Mouse (Mus musculus) MEL (cell line): ENCODE measurements around the gene Med12l. TPM values are rescaled to one million over a fixed set of nuclear protein-coding genes. Genes with fewer than 3 reads are reported as not detected.

ENCODE experiments used
- DNase-seq: peaks from one replicate; pipeline ENCODE4 v3.0.0; 2011; ENCODE audit warnings: low read depth, low spot score
- H3K27ac ChIP-seq: 2 replicates; pipeline ENCODE4 v1.5.1; 2012; ENCODE audit warnings: low read depth, mild to moderate bottlenecking, control low read depth, low read length, moderate library complexity; ENCODE audit not compliant: control insufficient read depth
- H3K27me3 ChIP-seq, 2 experiments: fragments of 150-350 bp in 1 of 2; sonication (generic) in 1 of 2; 2 replicates each; pipeline ENCODE4 v1.6.1; 2012; ENCODE audit warnings: low read length in 2 of 2, mild to moderate bottlenecking in 2 of 2, improper control_type of control experiment in 1 of 2, moderate library complexity in 1 of 2; ENCODE audit not compliant: insufficient read depth in 2 of 2, control insufficient read depth in 1 of 2
- H3K36me3 ChIP-seq, 2 experiments: 2 replicates each; pipeline ENCODE4 v1.6.1; 2012 to 2014; ENCODE audit warnings: low read length in 2 of 2, improper control_type of control experiment in 1 of 2, inconsistent platforms in 1 of 2, mild to moderate bottlenecking in 1 of 2; ENCODE audit not compliant: insufficient read depth in 2 of 2, control insufficient read depth in 1 of 2
- H3K4me1 ChIP-seq, 2 experiments: fragments of 150-350 bp in 1 of 2; sonication (generic) in 1 of 2; 2 replicates each; pipeline ENCODE4 v1.6.1; 2012; ENCODE audit warnings: low read length in 2 of 2, improper control_type of control experiment in 1 of 2, mild to moderate bottlenecking in 1 of 2; ENCODE audit not compliant: insufficient read depth in 2 of 2, control insufficient read depth in 1 of 2
- H3K4me3 ChIP-seq, 2 experiments: fragments of 150-350 bp in 1 of 2; sonication (generic) in 1 of 2; 2 replicates each; pipeline ENCODE4 v1.5.1; 2012; ENCODE audit warnings: low read depth in 2 of 2, low read length in 2 of 2, mild to moderate bottlenecking in 2 of 2, moderate library complexity in 2 of 2, control low read depth in 1 of 2, improper control_type of control experiment in 1 of 2; ENCODE audit not compliant: control insufficient read depth in 1 of 2, insufficient read depth in 1 of 2
- H3K79me2 ChIP-seq: 2 replicates; pipeline ENCODE4 v1.6.1; 2012; ENCODE audit warnings: mild to moderate bottlenecking, low read length, moderate library complexity; ENCODE audit not compliant: control insufficient read depth, poor library complexity, insufficient read depth
- H3K9ac ChIP-seq: 2 replicates; pipeline ENCODE4 v1.6.1; 2012; ENCODE audit warnings: low read depth, mild to moderate bottlenecking, control low read depth, low read length, moderate library complexity; ENCODE audit not compliant: control insufficient read depth, poor library complexity, severe bottlenecking
- H3K9me3 ChIP-seq: fragments of 150-350 bp; sonication (generic); replicated peaks from 2 replicates; pipeline ENCODE4 v1.6.1; 2012; ENCODE audit warnings: mild to moderate bottlenecking, low read length, improper control_type of control experiment, moderate library complexity; ENCODE audit not compliant: insufficient read depth
- BHLHE40 ChIP-seq: IDR thresholded peaks from 2 replicates; pipeline ENCODE4 v1.6.1; 2012; ENCODE audit warnings: low read depth, mild to moderate bottlenecking, inconsistent platforms, low read length, improper control_type of control experiment, borderline replicate concordance
- CHD2 ChIP-seq: IDR thresholded peaks from 2 replicates; pipeline ENCODE4 v1.6.1; 2011; ENCODE audit warnings: low read length, improper control_type of control experiment
- E2F4 ChIP-seq: IDR thresholded peaks from 2 replicates; pipeline ENCODE4 v1.6.1; 2011; ENCODE audit warnings: low read depth, low read length, improper control_type of control experiment, borderline replicate concordance
- ELF1 ChIP-seq: IDR thresholded peaks from 2 replicates; pipeline ENCODE4 v1.6.1; 2014; ENCODE audit warnings: low read depth, mild to moderate bottlenecking, inconsistent platforms, low read length, improper control_type of control experiment, moderate library complexity
- EP300 ChIP-seq, 2 experiments: IDR thresholded peaks; 2 replicates each; pipeline ENCODE4 v1.6.1; 2011; ENCODE audit warnings: improper control_type of control experiment in 2 of 2, low read length in 2 of 2, low read depth in 1 of 2, mild to moderate bottlenecking in 1 of 2
- ETS1 ChIP-seq: IDR thresholded peaks from 2 replicates; pipeline ENCODE4 v1.6.1; 2012; ENCODE audit warnings: low read depth, mild to moderate bottlenecking, inconsistent platforms, low read length, improper control_type of control experiment, moderate library complexity
- GABPA ChIP-seq: IDR thresholded peaks from 2 replicates; pipeline ENCODE4 v1.6.1; 2012; ENCODE audit warnings: low read depth, mild to moderate bottlenecking, inconsistent platforms, low read length, improper control_type of control experiment, moderate library complexity
- GATA1 ChIP-seq: IDR thresholded peaks from 2 replicates; pipeline ENCODE4 v1.6.1; 2011; ENCODE audit warnings: low read depth, low read length, improper control_type of control experiment
- HCFC1 ChIP-seq: IDR thresholded peaks from 2 replicates; pipeline ENCODE4 v1.6.1; 2012; ENCODE audit warnings: low read depth, mild to moderate bottlenecking, inconsistent platforms, low read length, improper control_type of control experiment, moderate library complexity
- MEF2A ChIP-seq: IDR thresholded peaks from 2 replicates; pipeline ENCODE4 v1.6.1; 2014; ENCODE audit warnings: low read depth, mild to moderate bottlenecking, inconsistent platforms, low read length, improper control_type of control experiment; ENCODE audit not compliant: poor library complexity, insufficient replicate concordance, severe bottlenecking; ENCODE audit errors: extremely low read depth
- MXI1 ChIP-seq: IDR thresholded peaks from 2 replicates; pipeline ENCODE4 v1.6.1; 2011; ENCODE audit warnings: mild to moderate bottlenecking, low read depth, low read length, improper control_type of control experiment
- MYB ChIP-seq: IDR thresholded peaks from 2 replicates; pipeline ENCODE4 v1.6.1; 2011; ENCODE audit warnings: mild to moderate bottlenecking, low read depth, low read length, improper control_type of control experiment
- MYC ChIP-seq: IDR thresholded peaks from 2 replicates; pipeline ENCODE4 v1.6.1; 2011; ENCODE audit warnings: low read depth, mild to moderate bottlenecking, low read length, improper control_type of control experiment, moderate library complexity
- NELFE ChIP-seq: IDR thresholded peaks from 2 replicates; pipeline ENCODE4 v1.6.1; 2011; ENCODE audit warnings: low read depth, low read length, improper control_type of control experiment
- NRF1 ChIP-seq: IDR thresholded peaks from 2 replicates; pipeline ENCODE4 v1.6.1; 2014; ENCODE audit warnings: low read depth, mild to moderate bottlenecking, inconsistent platforms, low read length, improper control_type of control experiment, moderate library complexity; ENCODE audit not compliant: poor library complexity, insufficient read depth, severe bottlenecking
- POLR2A ChIP-seq, 2 experiments: IDR thresholded peaks; 2 replicates each; pipeline ENCODE4 v1.6.1; 2011 to 2012; ENCODE audit warnings: low read length in 2 of 2, mild to moderate bottlenecking in 2 of 2, control low read depth in 1 of 2, improper control_type of control experiment in 1 of 2, low read depth in 1 of 2, moderate library complexity in 1 of 2; ENCODE audit not compliant: control insufficient read depth in 1 of 2, insufficient read depth in 1 of 2, poor library complexity in 1 of 2
- POLR2AphosphoS2 ChIP-seq: IDR thresholded peaks from 2 replicates; pipeline ENCODE4 v1.6.1; 2011; ENCODE audit warnings: low read length, improper control_type of control experiment
- POLR2AphosphoS5 ChIP-seq: IDR thresholded peaks from 2 replicates; pipeline ENCODE4 v1.6.1; 2012; ENCODE audit warnings: low read depth, borderline replicate concordance, mild to moderate bottlenecking, inconsistent platforms, low read length, moderate library complexity, mixed read lengths
- RCOR1 ChIP-seq: IDR thresholded peaks from 2 replicates; pipeline ENCODE4 v1.6.1; 2012; ENCODE audit warnings: low read depth, mild to moderate bottlenecking, inconsistent platforms, low read length, improper control_type of control experiment
- SIN3A ChIP-seq: IDR thresholded peaks from 2 replicates; pipeline ENCODE4 v1.6.1; 2012; ENCODE audit warnings: low read length, improper control_type of control experiment, inconsistent platforms
- TAL1 ChIP-seq: IDR thresholded peaks from 2 replicates; pipeline ENCODE4 v1.6.1; 2012; ENCODE audit warnings: mild to moderate bottlenecking, inconsistent platforms, low read length, moderate library complexity, mixed read lengths
- TCF12 ChIP-seq: IDR thresholded peaks from 2 replicates; pipeline ENCODE4 v1.6.1; 2014; ENCODE audit warnings: low read depth, mild to moderate bottlenecking, inconsistent platforms, low read length, improper control_type of control experiment, moderate library complexity
- UBTF ChIP-seq: IDR thresholded peaks from 2 replicates; pipeline ENCODE4 v1.6.1; 2012; ENCODE audit warnings: low read depth, mild to moderate bottlenecking, inconsistent platforms, low read length, improper control_type of control experiment, moderate library complexity, borderline replicate concordance; ENCODE audit not compliant: insufficient read depth
- USF1 ChIP-seq: IDR thresholded peaks from 2 replicates; pipeline ENCODE4 v1.6.1; 2014; ENCODE audit warnings: low read depth, mild to moderate bottlenecking, inconsistent platforms, low read length, improper control_type of control experiment, moderate library complexity
- ZNF384 ChIP-seq: IDR thresholded peaks from 2 replicates; pipeline ENCODE4 v1.6.1; 2012; ENCODE audit warnings: low read depth, mild to moderate bottlenecking, inconsistent platforms, low read length, improper control_type of control experiment
- polyA plus RNA-seq, 2 experiments: library from polyadenylated mRNA; stranded (reverse) in 1 of 2; unstranded in 1 of 2; fragments of >175 nt in 1 of 2; fragments of >200 nt in 1 of 2; gene quantifications; 2 replicates each; pipeline versions ENCODE4 v1.2.1 to v1.2.4; 2012; ENCODE audit warnings: low replicate concordance in 2 of 2, low read depth in 1 of 2; ENCODE audit not compliant: insufficient read length in 2 of 2, insufficient read depth in 1 of 2, missing spikeins in 1 of 2
- total RNA-seq: library from RNA; depleted of rRNA; stranded (reverse); fragments of 300-350 nt; gene quantifications from 2 replicates; pipeline ENCODE4 v1.2.3, GENCODE M21; 2012

The Med12l gene
- total and polyA plus RNA-seq, 3 experiments = 0.03 TPM; not detected in 2

DNA sequence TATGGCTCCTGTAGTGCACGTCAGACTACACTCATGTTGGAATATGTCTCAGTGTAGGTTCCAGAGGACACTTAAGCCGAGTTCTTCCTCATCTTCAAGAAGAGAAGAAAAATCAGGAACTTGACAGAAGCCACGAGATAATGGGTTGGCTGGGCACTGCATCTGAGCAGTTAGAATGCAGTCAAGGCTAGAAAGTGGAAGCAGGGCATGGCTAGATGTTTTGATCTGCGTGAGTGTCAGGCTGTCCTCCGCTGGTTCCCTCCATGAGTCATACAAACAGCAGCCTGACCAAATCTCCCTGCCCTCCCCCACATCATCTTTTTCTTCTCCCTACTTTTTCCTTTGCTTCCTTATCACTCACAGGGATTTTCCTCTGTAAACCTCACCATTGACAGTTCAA is 147.8 kb downstream of the Med12l start, which contains the start of gene P2ry14:
P2ry14 (minus strand) TSS at position 195 of the 400 bp plus-strand sequence.
- peak; percentile 82 for DNase-seq
- H3K79me2 ChIP-seq = no peaks in the 10 kb centered on the region
- TF ChIP-seq MXI1 (0 out of 2 replicates have a peak, but pooled peaks have one; percentile 60), NELFE (no peak), ELF1 (no peak), GATA1 (peak; percentile 62; the same call in 1 of the 2 replicates), SIN3A (peak; percentile 58; the same call in 1 of the 2 replicates), POLR2AphosphoS5 (no peak), GABPA (no peak), NRF1 (no peak), CHD2 (no peak), BHLHE40 (no peak), MYB (no peak), TCF12 (0 out of 2 replicates have a peak, but pooled peaks have one; percentile 12), POLR2A (IDR thresholded peaks at IDR 0.05; ENCODE audit: control insufficient read depth in 1 of 2, insufficient read depth in 1 of 2, low read depth in 1 of 2, low read length in 2 of 2, poor library complexity in 1 of 2) (no peak), E2F4 (no peak), UBTF (no peak), EP300 (IDR thresholded peaks at IDR 0.05; ENCODE audit: low read depth in 1 of 2, low read length in 2 of 2) (peak in 1 of 2 experiments; percentile 63; a peak in 1 of 4 replicates), RCOR1 (no peak; the same call in 1 of the 2 replicates), MEF2A (no peak), USF1 (no peak), POLR2AphosphoS2 (no peak), ETS1 (no peak), TAL1 (0 out of 2 replicates have a peak, but pooled peaks have one; percentile 10), HCFC1 (no peak), ZNF384 (no peak), MYC (no peak)
- TF ChIP-seq, all 39 proteins: peak for 6
- H3K4me3 ChIP-seq = no peak within 1 kb of the TSS
- no peak within 1 kb of the TSS for H3K27ac ChIP-seq
- peaks cover 0 to 28% of the 10 kb centered on the region in 2 experiments; a peak in 2 of 4 replicates for H3K36me3 ChIP-seq
- no peaks in the 10 kb centered on the region for H3K27me3 ChIP-seq
- H3K9ac ChIP-seq = no peak within 1 kb of the TSS
- H3K4me1 ChIP-seq = peaks cover 11 to 14% of the 10 kb centered on the region in 2 experiments; a peak in 3 of 4 replicates
- H3K9me3 ChIP-seq = no peaks in the 10 kb centered on the region
